Mouse (Mus musculus) adrenal gland, postnatal 36 days (tissue): ENCODE results near the gene Car14. TPM values are rescaled to one million over a fixed set of nuclear protein-coding genes. Genes with fewer than 3 reads are reported as not detected.
"Not testable (repeated sequence)": the region's sequence is repeated elsewhere in the genome, so short reads cannot be mapped to it uniquely, and the experiment has no call there.

ENCODE experiments used
- DNase-seq, 2 experiments: peaks; one replicate each; pipeline ENCODE4 v3.0.0; 2021; ENCODE audit warnings: mixed read lengths in 1 of 2
- total RNA-seq, 2 experiments: library from RNA; stranded (reverse); gene quantifications; 2 replicates each; pipeline ENCODE4 v1.2.3; 2021

The Car14 gene
- total RNA-seq, 2 experiments from 2014 or later = 1.3 to 1.6 TPM

- no peak for DNase-seq
These were observed 20.6 kb upstream of the Car14 start for GRCm38 (mm10) chr3:95925087-95925486.

GRCm38 (mm10) chr3:95924185-95924584 is 19.7 kb upstream of the Car14 start:
- no peak for DNase-seq

GRCm38 (mm10) chr3:95923429-95923828 is 18.9 kb upstream of the Car14 start:
- DNase-seq = not testable (repeated sequence)

- not testable (repeated sequence) for DNase-seq
These were observed 16.0 kb upstream of the Car14 start for GRCm38 (mm10) chr3:95920532-95920931.

- DNase-seq = no peak
These were observed 12.3 kb upstream of the Car14 start for GRCm38 (mm10) chr3:95916760-95917159.

GRCm38 (mm10) chr3:95914706-95915105 is 10.2 kb upstream of the Car14 start:
- DNase-seq = no peak

GRCm38 (mm10) chr3:95907613-95908012 is 3.1 kb upstream of the Car14 start:
- no peak for DNase-seq

- DNase-seq = peak; percentile 52 to 69
These were observed 2.4 kb upstream of the Car14 start for GRCm38 (mm10) chr3:95906860-95907259.

- peak; percentile 57 to 73 for DNase-seq
These were observed 1.5 kb upstream of the Car14 start for GRCm38 (mm10) chr3:95905940-95906492.

GRCm38 (mm10) chr3:95905146-95905939 is 852 bp upstream of the Car14 start:
- peak in 1 of 2 experiments; percentile 47 for DNase-seq

GRCm38 (mm10) chr3:95903753-95904502 is 563 bp downstream of the Car14 start:
- DNase-seq = no peak

GRCm38 (mm10) chr3:95902643-95903042 is 1.8 kb downstream of the Car14 start:
- DNase-seq = no peak

- DNase-seq = no peak
These were observed 2.2 kb downstream of the Car14 start for GRCm38 (mm10) chr3:95902373-95902625.

- peak in 1 of 2 experiments; percentile 41 for DNase-seq
These were observed 2.7 kb downstream of the Car14 start for GRCm38 (mm10) chr3:95901616-95902372.

- no peak for DNase-seq
These were observed 4.5 kb downstream of the Car14 start for GRCm38 (mm10) chr3:95899800-95900524.

GRCm38 (mm10) chr3:95895501-95895900 is 9.0 kb downstream of the Car14 start:
- DNase-seq = not testable (repeated sequence)

- peak; percentile 83 for DNase-seq
These were observed 10.0 kb downstream of the Car14 start for GRCm38 (mm10) chr3:95894317-95895160.

- DNase-seq = peak; percentile 97
These were observed 10.7 kb downstream of the Car14 start, which contains the start of gene Aph1a for GRCm38 (mm10) chr3:95893606-95894316. Gene Aph1a (plus strand): TSS chr3:95893969.

- DNase-seq = peak in 1 of 2 experiments; percentile 45
These were observed 11.4 kb downstream of the Car14 start for GRCm38 (mm10) chr3:95893126-95893525.
